Mouse (Mus musculus) spleen, adult 12 weeks (tissue): ENCODE measurements around the gene Diras1.
A peak's percentile ranks its signal among the peaks of the same experiment; 100 is the strongest.
"Not testable (repeated sequence)": the region's sequence is repeated elsewhere in the genome, so short reads cannot be mapped to it uniquely, and the experiment has no call there.

Source experiments
- DNase-seq: peaks from one replicate; pipeline ENCODE4 v3.0.0; 2022; ENCODE audit warnings: low spot score

Diras1 gene

DNA sequence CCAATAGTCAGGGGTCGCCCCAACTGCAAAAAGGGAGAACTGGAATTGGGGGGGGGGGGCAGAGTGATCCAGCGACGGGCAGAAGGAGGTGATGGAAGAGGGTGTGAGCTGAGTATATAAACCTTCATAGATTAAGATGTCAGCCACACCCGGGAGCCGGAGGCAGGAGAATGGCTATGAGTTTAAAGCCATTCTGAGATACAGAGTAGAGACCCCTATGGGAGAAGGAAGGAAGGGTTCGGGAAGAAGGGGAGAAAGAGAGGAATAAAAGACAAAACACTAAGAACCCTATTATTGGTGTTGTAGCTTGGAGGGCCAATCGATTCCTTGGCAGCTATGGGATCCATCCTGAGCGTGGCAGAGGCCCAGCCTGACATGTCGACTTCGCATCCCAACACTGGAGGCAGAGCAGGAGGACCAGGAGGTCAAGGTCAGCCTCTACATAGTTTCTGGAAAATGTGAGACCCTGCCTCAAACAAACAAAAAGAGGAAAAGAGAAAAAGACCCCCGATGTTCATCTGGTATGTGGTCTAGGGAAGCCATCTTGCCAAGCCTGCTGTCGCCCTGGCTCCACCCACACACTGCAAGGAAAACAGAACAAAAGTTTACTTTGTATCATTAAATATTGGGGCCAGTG lies at the start of gene Diras1:
Gene Diras1, minus strand, starts transcription at position 24 of the 637 bp plus-strand sequence.
- no peak for DNase-seq

DNA sequence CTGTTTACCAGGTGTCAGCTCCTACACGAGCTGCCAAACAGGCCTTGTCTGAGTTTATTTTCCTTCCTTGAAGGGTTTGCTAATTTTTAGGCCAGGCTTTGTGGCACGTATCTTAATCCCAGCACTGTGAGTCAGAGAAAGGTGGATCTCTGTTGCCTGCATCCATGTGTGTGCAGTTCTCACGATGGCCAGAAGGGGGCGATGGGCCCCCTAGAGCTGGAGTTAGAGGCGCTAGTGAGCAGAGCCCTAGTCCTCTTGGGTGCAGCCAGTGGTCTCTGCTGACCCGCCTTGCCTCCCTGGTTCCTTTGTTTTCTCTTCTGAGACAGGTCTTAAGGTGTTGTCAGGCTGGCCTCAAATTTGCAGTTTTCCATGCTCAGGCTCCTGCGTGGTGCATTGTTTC lies 48.0 kb upstream of the Diras1 start:
- DNase-seq, result no peak

DNA sequence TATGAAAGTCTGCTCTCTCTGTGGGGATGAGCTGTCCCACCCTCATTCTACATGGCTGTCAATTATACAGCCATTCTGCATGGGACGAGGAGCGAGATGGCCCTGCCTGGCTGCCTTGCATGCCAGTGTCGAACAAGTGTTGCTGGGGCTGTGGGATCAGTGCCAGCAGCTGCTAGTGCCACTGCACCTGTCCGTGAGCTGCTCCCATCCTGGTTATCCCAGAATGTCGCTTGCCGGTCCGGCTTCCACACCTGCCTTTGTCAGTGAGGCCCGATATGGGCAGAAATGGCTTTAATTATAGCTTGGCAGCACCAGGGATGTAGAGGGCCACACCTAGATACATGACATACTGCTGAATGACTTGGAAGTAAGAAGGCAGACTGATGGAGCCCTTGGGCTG lies 46.8 kb upstream of the Diras1 start:
- DNase-seq, result no peak

GRCm38 (mm10) chr10:81069836-81070235 lies 44.4 kb upstream of the Diras1 start, which contains the start of gene Thop1:
TSS of gene Thop1 (plus strand) at chr10:81070035.
- DNase-seq, result peak; percentile 95

DNA sequence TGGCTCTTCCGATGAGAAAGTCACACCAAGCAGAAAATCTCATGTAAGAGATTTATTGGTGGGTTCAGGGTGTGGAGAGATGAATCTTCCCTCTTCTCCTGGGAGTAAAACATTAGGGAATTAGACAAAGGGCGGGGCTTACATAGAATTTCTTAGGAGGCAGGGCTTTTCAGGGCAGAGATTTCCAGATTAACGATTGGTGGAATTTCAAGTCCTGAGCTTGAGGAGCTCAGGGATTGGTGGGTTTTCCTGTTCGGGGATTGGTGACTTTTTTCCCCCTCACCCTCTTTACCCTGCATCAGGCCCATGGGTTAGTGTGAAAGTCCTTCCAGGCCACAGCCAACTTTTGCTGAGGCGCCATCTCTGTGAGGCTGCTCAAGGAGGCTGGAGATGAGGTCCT lies 43.2 kb upstream of the Diras1 start:
- no peak for DNase-seq

DNA sequence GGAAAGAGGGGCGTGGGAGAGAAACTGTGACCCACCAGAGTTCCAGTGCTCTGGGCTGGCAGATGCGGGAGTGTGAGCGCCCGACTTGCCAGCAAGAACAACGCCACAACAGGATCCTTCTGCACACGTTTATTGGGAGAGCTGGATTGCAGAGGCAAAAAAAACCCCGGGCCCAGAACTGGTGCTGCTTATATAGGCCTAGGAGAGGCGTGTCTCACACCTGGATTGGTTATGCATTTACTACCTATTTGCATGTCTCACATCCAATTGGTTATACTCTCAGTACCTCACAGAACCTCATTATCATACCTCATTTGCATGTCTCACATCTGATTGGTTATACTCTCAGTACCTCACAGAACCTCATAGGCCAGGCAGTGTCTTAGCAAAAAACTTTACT lies 39.1 kb upstream of the Diras1 start:
- DNase-seq, result not testable (repeated sequence)

DNA sequence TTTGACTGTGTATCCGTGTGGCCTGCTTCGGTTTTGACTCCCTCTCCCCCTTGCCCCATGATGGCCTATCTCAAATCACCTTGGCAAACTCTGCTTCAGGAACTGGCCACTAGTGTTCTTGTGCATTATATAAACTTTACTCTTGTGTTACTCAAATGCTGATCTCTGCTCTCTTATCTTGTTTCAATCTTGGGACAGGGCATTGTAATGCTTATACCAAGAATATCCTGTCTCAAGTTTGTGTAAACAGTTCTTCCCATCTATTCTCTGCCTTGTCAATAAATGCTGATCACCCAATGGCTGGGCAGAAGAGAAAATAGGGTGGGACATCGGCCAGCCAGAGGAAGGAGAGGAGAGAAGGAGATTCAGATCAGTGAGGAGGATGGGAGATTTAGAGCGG lies 37.2 kb upstream of the Diras1 start:
- no peak for DNase-seq

DNA sequence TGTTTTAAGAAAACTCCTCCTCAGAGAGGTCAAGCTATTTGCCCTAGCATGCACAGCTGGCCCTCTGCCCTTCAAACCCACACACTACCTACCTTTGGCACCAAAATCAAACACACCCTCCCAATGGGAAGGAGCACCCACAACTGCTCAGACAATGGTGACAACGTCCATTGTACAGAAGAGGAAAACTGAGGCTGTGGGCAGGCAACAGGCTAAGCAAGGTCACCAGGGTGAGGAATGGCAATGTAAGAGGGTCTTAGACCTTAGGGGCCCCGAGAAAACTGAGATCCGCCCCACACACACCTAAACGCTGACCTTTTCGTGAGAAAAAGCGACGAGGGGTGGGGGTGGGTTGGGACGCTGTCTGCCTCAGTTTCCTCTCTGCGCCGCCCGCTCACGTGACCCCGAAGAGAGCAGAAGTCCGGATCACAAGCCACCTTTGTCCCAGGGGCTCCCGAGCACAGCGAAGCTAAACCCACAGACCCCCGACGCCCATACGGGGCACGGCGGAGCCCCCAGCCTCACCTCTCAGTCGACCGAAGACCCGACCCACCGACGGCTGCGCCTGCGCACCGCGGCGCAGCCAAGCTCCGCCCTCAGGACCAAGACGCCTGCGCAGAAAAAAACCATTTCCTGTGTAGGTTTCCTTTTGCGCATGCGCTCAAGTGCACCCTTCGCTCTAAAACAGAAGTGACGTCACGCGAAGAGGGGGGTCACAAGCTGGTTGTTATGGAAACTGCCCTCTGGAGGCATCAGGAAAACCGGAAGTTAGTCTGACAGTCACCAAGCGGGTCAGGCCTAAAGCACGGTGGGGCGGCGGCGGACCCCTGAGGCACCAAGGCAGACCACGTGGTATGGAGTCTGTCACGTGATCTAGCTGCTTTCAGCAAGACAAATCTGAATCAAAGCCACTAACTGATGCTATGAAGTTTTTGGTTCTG lies 34.4 kb upstream of the Diras1 start, which contains the start of gene Sgta:
Gene Sgta, minus strand, starts transcription at position 579 of the 941 bp plus-strand sequence.
- DNase-seq, result peak; percentile 93

- no peak for DNase-seq
These were observed 33.4 kb upstream of the Diras1 start for GRCm38 (mm10) chr10:81058896-81059295.

GRCm38 (mm10) chr10:81057406-81058130 lies 32.1 kb upstream of the Diras1 start:
- DNase-seq, result no peak

DNA sequence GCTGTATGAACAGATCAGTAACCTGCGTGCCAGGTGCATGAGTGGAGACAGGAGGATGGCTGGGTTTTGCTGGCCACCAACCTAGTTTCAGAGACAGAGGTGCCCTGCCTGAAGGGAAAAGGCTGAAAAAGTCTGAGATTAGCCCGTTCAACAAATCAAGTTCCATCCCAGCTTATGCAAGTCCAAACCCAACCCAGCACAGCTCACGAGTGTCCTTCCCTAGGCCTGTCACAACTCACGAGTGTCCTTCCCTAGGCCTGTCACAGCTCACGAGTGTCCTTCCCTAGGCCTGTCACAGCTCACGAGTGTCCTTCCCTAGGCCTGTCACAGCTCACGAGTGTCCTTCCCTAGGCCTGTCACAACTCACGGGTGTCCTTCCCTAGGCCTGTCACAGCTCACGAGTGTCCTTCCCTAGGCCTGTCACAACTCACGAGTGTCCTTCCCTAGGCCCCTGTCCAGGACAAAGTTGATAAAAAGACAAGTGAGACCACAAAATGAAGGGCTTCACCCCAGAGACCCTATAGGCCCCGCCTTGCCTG lies 30.4 kb upstream of the Diras1 start:
- DNase-seq, result not testable (repeated sequence)

GRCm38 (mm10) chr10:81055169-81055568 lies 29.7 kb upstream of the Diras1 start:
- DNase-seq, result no peak

GRCm38 (mm10) chr10:81052577-81052976 lies 27.1 kb upstream of the Diras1 start:
- DNase-seq, result no peak

DNA sequence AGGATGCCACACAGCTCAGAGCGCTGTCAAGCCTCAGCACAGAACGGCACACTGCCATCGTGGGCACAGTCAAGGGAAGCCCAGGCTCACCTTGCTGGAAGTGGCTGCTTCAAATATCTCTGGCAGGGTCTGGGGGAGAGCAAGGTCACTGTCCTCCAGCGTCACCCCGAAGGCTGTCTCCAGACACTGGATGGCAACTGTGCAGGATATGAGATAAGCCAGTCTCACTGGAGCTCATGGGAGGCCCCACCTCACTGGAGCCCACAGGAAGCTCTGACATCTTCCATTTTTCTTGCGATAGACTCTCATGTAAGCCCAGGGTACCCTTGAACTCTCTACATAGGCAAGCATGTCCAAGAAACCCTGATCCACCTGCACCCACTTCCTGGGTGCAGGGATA lies 25.7 kb upstream of the Diras1 start:
- DNase-seq, result no peak

GRCm38 (mm10) chr10:81050645-81051044 lies 25.2 kb upstream of the Diras1 start:
- no peak for DNase-seq

DNA sequence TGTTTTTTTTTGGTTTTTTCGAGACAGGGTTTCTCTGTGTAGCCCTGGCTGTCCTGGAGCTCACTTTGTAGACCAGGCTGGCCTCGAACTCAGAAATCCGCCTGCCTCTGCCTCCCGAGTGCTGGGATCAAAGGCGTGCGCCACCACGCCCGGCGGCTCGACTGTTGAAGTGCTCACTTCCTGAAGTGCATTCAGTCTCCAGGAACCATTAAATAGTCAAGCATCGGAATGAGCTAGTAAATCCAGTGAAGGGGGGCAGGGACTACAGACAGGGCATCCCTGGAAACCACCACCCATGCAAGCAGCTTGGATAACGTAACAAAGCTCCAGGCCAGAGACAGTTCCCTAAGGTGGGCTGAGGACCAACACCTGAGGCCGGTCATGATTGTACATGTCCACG lies 19.8 kb upstream of the Diras1 start:
- DNase-seq, result not testable (repeated sequence)

GRCm38 (mm10) chr10:81041458-81042175 lies 16.2 kb upstream of the Diras1 start:
- peak; percentile 38 for DNase-seq

DNA sequence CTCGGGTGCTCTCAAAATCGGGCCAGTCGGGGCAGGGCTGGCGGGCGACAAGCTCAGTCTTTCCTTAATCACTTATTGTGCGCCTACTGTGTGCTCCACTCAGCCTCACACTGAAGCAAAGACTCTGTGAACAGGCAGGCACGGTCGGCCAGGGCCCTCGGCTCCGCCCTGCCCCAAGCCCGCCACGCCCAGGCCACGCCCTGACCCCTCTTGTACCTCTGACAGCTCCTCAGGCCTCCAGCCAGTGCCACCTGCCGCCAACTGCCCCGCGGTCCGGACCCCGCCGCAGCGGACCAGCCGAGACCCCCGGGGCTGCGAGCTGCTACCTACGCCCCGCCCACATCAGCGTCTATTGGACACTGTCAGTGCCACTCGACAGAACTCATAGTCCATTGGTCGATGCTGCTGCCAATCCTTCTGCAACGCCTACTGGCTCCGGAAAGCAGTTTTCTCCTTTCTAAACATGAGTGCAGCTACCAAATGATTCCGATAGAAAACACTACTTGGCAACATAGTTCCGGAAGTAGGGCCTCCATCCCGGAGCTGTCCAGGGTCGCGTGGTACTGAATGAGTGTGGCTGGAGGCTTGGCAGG lies 11.6 kb upstream of the Diras1 start, which contains the start of gene Slc39a3:
Gene Slc39a3, minus strand, starts transcription at position 439 of the 593 bp plus-strand sequence.
- peak; percentile 93 for DNase-seq

GRCm38 (mm10) chr10:81036251-81036650 lies 10.8 kb upstream of the Diras1 start:
- no peak for DNase-seq

DNA sequence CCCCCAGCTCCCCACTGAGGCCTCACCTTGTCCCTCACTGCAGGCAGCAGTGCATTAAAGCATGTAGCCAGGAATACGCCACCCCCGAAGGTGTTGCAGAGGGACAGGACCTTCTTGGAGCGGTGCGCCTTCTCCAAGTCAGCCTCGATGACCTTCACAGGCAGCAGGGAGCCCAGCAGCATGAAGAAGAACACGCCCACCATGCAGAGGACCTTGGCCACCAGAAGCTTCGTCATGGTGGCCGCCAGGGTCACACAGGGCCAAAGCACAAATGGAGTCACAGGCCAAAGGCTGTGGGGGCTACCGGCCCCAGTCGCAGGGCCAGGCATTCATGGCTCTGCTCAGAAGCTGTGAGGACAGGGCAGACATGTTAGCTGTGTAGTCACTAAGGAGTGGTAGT lies 8.1 kb upstream of the Diras1 start:
- DNase-seq, result no peak

DNA sequence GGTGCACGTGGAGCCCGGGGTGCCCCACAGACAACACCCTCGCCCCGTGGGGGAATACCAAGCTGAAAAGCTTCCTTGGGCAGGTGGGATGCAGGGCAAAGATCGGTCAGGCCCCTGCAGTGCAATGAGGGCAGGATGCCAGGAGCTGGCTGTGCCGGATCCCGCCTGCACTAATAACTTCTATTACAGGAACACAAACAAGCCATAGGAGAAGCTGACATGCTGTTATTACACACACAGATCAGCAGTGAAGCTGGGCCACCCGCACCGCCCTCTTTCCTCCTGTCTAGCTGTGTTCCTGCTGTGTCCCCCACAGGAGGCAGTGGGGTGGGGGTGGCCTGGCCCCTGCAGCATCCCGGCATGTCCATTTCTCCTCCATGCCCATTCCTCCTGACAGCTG lies 3.6 kb upstream of the Diras1 start:
- DNase-seq, result no peak
